Mouse (Mus musculus) liver, postnatal 0 days (tissue): ENCODE results near the gene Mier1.

Experiments
- CTCF ChIP-seq: sonication (generic); IDR thresholded peaks from 2 replicates; pipeline ENCODE4 v1.5.1; 2016; ENCODE audit warnings: antibody characterized with exemption, low read depth
- EP300 ChIP-seq: IDR thresholded peaks from 2 replicates; pipeline ENCODE4 v1.6.1; 2016; ENCODE audit warnings: antibody characterized with exemption, low read depth, mild to moderate bottlenecking

DNA sequence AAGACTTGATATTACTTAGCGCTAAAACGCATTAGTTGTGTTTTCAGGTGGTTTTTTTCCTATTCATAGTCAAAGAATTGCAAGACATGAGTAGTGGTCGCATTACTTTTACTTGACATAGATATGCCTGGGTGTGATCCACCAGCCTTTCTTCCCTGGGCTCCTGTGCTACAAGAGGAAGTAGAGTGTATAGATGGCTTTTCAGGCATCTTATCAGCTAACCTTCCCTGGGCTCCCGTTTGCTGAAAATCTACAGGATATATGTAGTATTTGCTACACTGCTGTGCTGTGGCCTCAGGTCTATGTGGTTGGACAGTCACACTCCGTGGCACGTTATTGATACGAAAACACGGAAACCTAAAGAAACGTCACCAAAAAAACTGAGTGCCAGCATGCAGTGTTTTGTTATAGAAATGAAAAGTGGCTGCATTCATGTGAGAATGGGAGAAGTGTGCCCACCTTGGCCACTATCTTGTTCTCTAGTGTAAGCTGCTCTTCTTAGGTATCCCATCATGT lies 6.7 kb downstream of the Mier1 start:
- TF ChIP-seq CTCF (no peak), EP300 (no peak; the same call in 1 of the 2 replicates)
